Mouse (Mus musculus) NIH3T3 (cell line): ENCODE results near the gene Naa15.
"Not testable (repeated sequence)": the region's sequence is repeated elsewhere in the genome, so short reads cannot be mapped to it uniquely, and the experiment has no call there.

Experiments used
- DNase-seq: peaks from one replicate; pipeline ENCODE4 v3.0.0-alpha.2; 2012; ENCODE audit warnings: low read depth

Naa15 gene

GRCm38 (mm10) chr3:51415098-51416072 lies at the start of gene Naa15:
Gene Naa15 (plus strand): TSS chr3:51415148.
- DNase-seq = peak; percentile 98

DNA sequence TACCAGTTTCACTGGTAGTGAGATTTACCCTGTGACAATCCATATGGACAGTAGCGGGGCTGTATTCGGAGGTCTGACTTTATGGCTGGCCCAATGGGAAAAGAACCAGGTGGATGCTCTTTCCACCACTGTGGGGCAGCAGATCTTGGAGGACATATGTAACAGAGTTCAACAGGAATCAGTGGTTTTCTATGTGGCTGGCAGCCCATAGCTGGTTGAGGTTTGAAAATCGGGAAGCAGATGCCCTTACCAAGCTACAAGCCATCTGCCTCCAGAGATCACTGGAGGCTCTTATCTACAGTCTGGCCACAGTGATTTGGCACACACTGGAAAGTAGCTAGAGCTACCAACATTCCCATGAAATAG lies 49.4 kb upstream of the Naa15 start:
- no peak for DNase-seq

DNA sequence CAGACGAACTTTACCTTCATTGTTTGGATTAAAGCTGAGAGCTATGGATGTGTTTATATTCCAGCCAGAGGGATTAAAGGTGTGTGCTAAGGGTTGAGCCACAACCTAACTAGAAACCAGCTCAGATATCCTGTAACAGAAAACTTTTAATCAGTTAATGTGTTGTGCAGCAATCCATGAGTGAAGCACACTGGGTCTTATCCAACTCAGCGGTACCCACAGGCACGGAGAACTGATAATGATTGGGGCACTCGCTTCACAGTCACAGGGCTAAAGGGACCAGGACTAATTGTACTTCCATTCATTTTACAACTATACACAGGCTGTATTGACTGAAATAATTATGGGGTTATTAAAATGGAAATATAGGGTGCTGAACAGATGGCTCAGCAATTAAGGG lies 48.0 kb upstream of the Naa15 start:
- no peak for DNase-seq

DNA sequence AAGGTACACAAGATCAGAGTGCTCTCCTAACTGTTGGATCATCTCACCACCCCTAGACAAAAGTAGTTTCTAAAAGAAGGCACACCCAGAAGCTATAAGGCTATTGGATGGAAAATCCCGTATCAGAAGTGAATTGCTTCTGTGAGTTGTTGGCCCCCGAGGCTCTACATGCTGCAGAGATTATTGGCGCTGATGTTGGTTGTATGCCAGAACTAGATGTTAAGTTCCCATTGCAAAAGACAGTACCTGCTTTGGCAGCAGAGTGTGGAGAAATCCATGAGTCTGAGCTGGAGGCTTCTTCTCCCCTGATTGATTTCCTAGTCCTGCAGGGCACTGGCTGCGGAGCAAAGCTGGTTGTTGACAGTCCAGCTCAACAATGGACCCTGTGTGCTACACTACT lies 46.9 kb upstream of the Naa15 start:
- DNase-seq = no peak

GRCm38 (mm10) chr3:51371826-51372225 lies 43.1 kb upstream of the Naa15 start:
- DNase-seq = no peak

GRCm38 (mm10) chr3:51372883-51373282 lies 42.1 kb upstream of the Naa15 start:
- peak; percentile 40 for DNase-seq

GRCm38 (mm10) chr3:51373544-51373943 lies 41.4 kb upstream of the Naa15 start:
- peak; percentile 33 for DNase-seq

DNA sequence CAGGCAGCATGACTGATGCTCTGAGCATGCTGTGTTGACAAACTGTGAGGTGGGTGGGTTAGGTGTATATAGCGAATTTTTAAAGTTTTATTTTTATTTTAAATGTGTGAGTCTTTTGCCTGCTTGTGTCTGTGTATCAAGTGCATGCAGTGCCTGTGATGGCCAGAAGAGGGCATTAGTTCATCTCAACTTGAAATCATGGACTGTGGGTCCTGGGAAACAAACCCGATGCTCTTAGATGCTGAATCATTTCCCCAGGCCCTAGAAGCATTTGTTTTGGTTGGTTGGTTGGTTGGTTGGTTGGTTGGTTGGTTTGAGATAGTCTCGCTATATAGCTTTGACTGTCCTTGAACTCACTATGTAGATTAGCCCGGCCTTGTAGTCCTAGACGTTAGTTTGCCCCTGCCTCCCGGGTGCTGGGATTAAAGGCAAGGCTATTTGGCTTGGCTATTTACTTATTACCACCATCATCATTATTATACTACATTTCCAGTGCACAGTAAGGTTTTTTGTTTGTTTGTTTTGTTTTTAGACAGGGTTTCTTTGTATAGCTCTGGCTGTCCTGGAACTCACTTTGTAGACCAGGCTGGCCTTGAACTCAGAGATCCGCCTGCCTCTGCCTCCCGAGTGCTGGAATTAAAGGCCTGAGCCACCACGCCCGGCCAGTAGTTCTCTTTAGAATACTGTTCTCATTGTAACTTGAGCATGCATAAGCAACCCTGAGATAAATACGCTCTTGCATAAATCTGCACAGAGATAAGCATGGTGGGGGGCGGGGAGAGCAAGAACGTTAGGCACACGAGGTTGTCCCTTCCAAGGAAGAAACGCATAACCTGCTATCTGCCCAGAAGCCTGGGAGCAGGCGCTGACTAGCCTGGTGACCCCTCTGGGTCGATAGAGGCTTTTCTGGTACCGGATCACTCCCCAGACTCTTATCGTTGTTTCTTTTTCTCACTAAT lies 39.4 kb upstream of the Naa15 start:
- DNase-seq = peak; percentile 77

- DNase-seq = peak; percentile 75
These were observed 36.9 kb upstream of the Naa15 start for GRCm38 (mm10) chr3:51377878-51378664.

DNA sequence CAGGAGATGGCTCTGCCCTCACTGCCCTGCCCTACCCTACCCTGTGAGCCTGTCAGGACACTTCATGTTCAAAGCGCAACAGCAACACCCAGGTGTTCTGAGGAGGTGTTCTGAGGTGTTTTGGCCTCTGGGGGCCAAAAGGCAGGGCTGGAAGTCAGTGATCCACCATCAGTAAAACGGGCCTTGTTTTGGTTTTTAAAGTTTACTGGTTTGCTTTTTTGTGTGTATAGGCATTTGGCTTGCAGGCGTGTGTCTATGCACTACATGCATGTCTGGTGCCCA lies 36.3 kb upstream of the Naa15 start:
- DNase-seq = no peak

DNA sequence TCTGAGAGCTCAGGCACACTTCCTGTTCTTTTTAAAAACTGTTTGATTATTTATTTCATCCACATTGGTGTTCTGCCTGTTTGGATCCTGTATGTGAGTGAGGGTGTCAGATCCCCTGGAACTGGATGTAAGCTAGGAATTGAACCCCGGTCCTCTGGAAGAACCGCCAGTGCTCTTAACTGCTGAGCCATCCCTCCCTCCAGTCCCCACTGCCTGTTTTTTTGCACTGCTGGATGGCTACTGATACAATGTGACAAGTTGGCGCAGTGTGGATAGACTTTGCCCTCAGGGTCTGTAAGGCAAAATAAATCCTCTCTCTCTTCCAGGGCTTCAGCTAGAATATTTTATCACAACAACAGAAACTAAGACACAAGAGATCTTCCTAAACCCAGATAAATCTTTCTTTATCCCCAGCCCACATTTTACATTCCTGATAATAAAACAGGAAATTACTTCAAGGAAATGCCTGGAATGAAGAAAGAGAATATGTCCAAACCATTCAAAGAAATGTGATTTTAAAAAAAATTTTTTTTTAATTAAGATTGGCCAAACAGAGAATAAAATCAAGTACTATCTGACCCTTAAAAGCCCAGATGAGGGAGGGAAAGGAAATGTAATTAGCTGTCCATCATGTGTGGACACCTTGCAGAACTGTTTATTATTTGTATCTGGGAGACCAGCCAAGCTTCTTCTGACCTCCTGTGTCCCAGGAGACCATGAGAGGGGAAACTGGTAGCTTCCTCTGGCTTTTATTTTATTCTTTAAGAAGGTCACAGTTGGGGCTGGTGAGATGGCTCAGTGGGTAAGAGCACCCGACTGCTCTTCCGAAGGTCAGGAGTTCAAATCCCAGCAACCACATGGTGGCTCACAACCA lies 34.9 kb upstream of the Naa15 start:
- no peak for DNase-seq

DNA sequence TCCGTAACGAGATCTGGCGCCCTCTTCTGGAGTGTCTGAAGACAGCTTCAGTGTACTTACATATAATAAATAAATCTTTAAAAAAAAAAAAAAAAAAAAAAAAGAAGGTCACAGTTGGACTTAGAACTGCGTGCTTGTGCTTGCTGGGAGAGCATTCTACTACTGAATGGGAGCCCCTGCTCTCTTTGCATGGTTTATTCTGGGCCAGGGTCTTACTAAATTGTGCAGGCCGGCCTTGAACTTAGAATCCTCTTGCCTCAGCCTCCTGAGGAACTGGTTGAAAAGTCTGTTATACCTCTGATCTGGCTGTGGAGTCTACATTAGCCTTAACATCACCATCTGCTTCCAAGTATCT lies 34.3 kb upstream of the Naa15 start:
- no peak for DNase-seq

- no peak for DNase-seq
These were observed 31.5 kb upstream of the Naa15 start for GRCm38 (mm10) chr3:51383409-51383808.

GRCm38 (mm10) chr3:51386441-51387133 lies 28.4 kb upstream of the Naa15 start:
- no peak for DNase-seq

GRCm38 (mm10) chr3:51387134-51387451 lies 27.9 kb upstream of the Naa15 start:
- no peak for DNase-seq

DNA sequence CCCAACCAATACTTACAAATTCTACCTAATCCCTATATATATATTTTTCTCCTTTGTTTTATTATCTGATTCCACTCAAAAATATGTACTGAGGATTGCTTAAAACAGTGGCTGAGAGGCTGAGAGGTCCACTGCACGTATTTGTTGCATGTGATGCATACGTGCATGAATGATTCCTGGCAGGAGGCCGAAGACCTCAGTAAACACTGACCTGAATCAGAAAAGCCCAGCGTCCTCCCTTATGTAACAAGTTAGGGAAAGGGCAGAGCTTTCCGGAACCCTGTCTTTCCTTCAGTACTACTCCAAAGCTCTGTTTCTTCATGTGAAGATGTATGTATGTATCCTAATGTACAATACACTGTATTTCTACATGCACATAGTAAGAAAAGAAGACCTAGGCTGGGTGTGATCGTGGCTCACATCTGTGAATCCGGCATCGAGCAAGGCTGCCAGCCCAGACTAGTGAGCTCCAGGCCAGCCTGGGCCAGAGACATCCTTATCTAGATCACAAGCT lies 27.0 kb upstream of the Naa15 start:
- peak; percentile 58 for DNase-seq

- no peak for DNase-seq
These were observed 26.0 kb upstream of the Naa15 start for GRCm38 (mm10) chr3:51388904-51389303.

- DNase-seq = no peak
These were observed 23.9 kb upstream of the Naa15 start for GRCm38 (mm10) chr3:51391095-51391494.

- DNase-seq = peak; percentile 60
These were observed 23.4 kb upstream of the Naa15 start for GRCm38 (mm10) chr3:51391591-51391990.

DNA sequence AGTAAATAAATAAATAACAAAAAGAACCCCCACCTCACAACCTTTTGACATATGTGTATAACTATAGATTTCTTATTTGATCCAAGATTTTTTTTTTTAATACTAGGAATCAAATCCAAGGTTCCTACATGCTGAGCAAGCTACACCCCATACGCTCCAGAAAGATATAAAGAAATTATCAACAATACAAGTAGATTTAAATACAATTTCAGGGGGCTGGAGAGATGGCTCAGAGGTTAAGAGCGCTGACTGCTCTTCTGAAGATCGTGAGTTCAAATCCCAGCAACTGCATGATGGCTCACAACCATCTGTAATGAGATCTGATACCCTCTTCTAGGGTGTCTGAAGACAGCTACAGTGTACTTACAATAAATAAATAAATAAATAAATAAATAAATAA lies 21.9 kb upstream of the Naa15 start:
- not testable (repeated sequence) for DNase-seq

DNA sequence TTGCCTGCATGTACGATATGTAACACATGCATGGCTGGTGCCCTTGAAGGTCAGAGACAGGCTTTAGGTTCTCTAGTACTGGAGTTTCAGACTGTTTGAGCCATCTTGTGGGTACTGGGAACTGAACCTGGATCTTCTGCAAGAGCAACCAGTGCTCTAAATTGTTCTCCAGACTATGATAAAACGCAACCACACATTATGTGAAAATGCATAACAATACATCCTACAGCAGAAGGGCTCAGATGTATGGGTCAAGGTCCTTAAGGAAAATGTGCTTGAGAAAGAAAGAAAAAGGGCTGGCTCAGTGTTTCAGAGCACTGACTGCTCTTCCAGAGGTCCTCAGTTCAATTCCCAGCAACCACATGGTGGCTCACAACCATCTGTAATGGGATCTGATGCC lies 21.3 kb upstream of the Naa15 start:
- DNase-seq = no peak
